Mouse (Mus musculus): ENCODE results near the gene Clmp. TPM values are rescaled to one million over a fixed set of nuclear protein-coding genes. Genes with fewer than 3 reads are reported as not detected.
A peak's percentile ranks its signal among the peaks of the same experiment; 100 is the strongest.

Clmp gene
- polyA plus RNA-seq, 1 experiment from 2014 or later: 72.3 TPM

- WGBS: 92% methylated on average over 3 of the region's 3 CpGs
- ATAC-seq (replicated peaks; ENCODE audit: insufficient number of reproducible peaks, low FRiP score, low TSS enrichment, low read depth): no peak
- H3K9ac ChIP-seq (replicated peaks; ENCODE audit: low read length): no peak overlapping the region
Observed at GRCm38 (mm10) chr9:40649444-40649843, 36.3 kb upstream of the Clmp start.

GRCm38 (mm10) chr9:40649983-40650382 is 35.8 kb upstream of the Clmp start:
- Histone ChIP-seq H3K27me3 (ENCODE audit: control insufficient read depth, insufficient read depth, low read length) (no peaks in the 10 kb centered on the region), H3K4me1 (ENCODE audit: control insufficient read depth, insufficient read depth, low read length) (no peaks in the 10 kb centered on the region), H3K4me3 (ENCODE audit: low read depth, low read length) (no peak overlapping the region), H3K9me3 (replicated peaks; ENCODE audit: control insufficient read depth, low read length) (no peaks in the 10 kb centered on the region), H3K9ac (replicated peaks; ENCODE audit: low read length) (no peak overlapping the region), H3K27ac (replicated peaks; ENCODE audit: low read depth, low read length) (no peak overlapping the region), H3K4me2 (ENCODE audit: low read depth, low read length) (no peak overlapping the region), H3K36me3 (replicated peaks; ENCODE audit: control insufficient read depth, insufficient read depth, low read depth, low read length) (no peaks in the 10 kb centered on the region)
- ATAC-seq (replicated peaks; ENCODE audit: insufficient number of reproducible peaks, low FRiP score, low TSS enrichment, low read depth) (no peak), DNase-seq (ENCODE audit: low spot score) (no peak)
- 76% methylated on average over 6 of the region's 6 CpGs for WGBS

More at GRCm38 (mm10) chr9:40649444-40649843, 36.3 kb upstream of the Clmp start:
- Histone ChIP-seq H3K4me2 (ENCODE audit: low read depth, low read length) (no peak overlapping the region), H3K27ac (replicated peaks; ENCODE audit: low read depth, low read length) (no peak overlapping the region), H3K27me3 (ENCODE audit: control insufficient read depth, insufficient read depth, low read length) (no peaks in the 10 kb centered on the region), H3K36me3 (replicated peaks; ENCODE audit: control insufficient read depth, insufficient read depth, low read depth, low read length) (no peaks in the 10 kb centered on the region), H3K4me1 (ENCODE audit: control insufficient read depth, insufficient read depth, low read length) (no peaks in the 10 kb centered on the region), H3K4me3 (ENCODE audit: low read depth, low read length) (no peak overlapping the region), H3K9me3 (replicated peaks; ENCODE audit: control insufficient read depth, low read length) (no peaks in the 10 kb centered on the region)
- DNase-seq (ENCODE audit: low spot score): no peak

DNA sequence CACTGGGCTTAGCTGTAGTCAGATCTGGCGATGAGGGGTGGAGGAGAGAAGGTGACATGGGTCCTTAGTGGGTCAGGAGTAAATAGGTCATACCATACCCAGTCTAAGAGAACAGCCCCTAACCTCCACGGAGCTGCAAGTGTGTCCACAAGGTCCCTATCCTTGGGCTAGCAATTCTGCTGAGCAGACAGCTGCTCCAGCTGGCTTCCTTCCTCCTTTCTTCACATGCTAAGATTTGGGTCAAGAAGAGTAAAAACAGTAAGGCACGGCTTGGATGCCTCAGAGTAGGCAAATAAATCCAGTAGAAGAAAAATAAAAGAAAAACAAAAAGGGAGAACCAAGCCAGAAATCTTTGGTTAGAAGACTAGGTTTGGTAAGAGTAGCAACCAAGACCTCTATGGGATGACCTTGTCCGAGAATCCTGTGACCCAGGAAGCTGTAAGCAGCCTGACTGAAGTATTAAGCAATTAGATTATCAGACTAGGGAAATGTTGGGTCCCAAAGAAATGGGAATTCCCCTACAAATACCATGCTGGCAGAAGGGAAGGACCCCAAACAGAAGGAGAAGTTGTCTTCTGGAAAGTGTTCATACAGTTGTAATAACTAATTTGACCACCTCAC is 34.4 kb upstream of the Clmp start:
- Histone ChIP-seq H3K4me2 (ENCODE audit: low read depth, low read length) (no peak overlapping the region), H3K27me3 (ENCODE audit: control insufficient read depth, insufficient read depth, low read length) (no peaks in the 10 kb centered on the region), H3K36me3 (replicated peaks; ENCODE audit: control insufficient read depth, insufficient read depth, low read depth, low read length) (no peaks in the 10 kb centered on the region), H3K9ac (replicated peaks; ENCODE audit: low read length) (no peak overlapping the region), H3K9me3 (replicated peaks; ENCODE audit: control insufficient read depth, low read length) (no peaks in the 10 kb centered on the region), H3K4me1 (ENCODE audit: control insufficient read depth, insufficient read depth, low read length) (no peaks in the 10 kb centered on the region), H3K27ac (replicated peaks; ENCODE audit: low read depth, low read length) (no peak overlapping the region), H3K4me3 (ENCODE audit: low read depth, low read length) (no peak overlapping the region)
- 90% methylated on average over 4 of the region's 4 CpGs for WGBS
- DNase-seq (ENCODE audit: low spot score): no peak
- no peak for ATAC-seq (replicated peaks; ENCODE audit: insufficient number of reproducible peaks, low FRiP score, low TSS enrichment, low read depth)

GRCm38 (mm10) chr9:40652757-40653156 is 33.0 kb upstream of the Clmp start:
- Histone ChIP-seq H3K4me1 (ENCODE audit: control insufficient read depth, insufficient read depth, low read length) (no peaks in the 10 kb centered on the region), H3K36me3 (replicated peaks; ENCODE audit: control insufficient read depth, insufficient read depth, low read depth, low read length) (no peaks in the 10 kb centered on the region), H3K4me3 (ENCODE audit: low read depth, low read length) (no peak overlapping the region), H3K9me3 (replicated peaks; ENCODE audit: control insufficient read depth, low read length) (no peaks in the 10 kb centered on the region), H3K4me2 (ENCODE audit: low read depth, low read length) (no peak overlapping the region), H3K27me3 (ENCODE audit: control insufficient read depth, insufficient read depth, low read length) (no peaks in the 10 kb centered on the region), H3K9ac (replicated peaks; ENCODE audit: low read length) (no peak overlapping the region), H3K27ac (replicated peaks; ENCODE audit: low read depth, low read length) (no peak overlapping the region)
- no peak for ATAC-seq (replicated peaks; ENCODE audit: insufficient number of reproducible peaks, low FRiP score, low TSS enrichment, low read depth)
- no peak for DNase-seq (ENCODE audit: low spot score)
- WGBS: 43% methylated on average over 9 of the region's 9 CpGs

DNA sequence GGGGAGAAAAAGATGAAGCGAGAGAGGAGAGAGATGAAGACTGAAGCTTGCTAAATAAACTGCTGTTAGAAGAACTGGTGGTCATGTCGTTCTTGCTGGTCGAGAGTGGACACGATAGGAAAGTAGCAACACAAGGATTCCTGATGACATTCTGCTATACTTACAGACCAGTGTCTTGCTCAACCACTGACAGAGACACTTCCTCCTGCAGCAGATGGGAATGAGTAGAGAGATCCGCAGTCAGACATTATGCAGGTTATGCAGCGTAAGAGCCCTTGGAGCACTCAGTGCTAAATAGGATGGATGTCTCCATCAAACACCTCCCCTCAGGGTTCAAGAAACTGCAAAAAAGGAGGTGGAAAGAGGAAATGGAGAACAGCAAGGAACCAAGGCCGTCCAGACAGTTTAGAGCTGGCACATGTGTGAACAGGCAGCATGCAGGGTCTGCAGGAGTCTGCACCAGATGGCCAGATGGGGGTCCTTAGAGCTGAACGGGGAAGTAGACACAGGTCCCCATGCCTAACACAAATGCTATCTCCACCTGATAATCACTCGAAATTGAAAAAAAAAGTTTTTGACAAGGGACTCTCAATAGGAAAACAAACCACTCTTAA is 19.5 kb upstream of the Clmp start:
- H3K27ac ChIP-seq (replicated peaks; ENCODE audit: low read depth, low read length): no peak overlapping the region
- H3K4me2 ChIP-seq (ENCODE audit: low read depth, low read length): no peak overlapping the region
- DNase-seq (ENCODE audit: low spot score) (no peak), ATAC-seq (replicated peaks; ENCODE audit: insufficient number of reproducible peaks, low FRiP score, low TSS enrichment, low read depth) (no peak)
- 77% methylated on average over 9 of the region's 9 CpGs for WGBS
- H3K36me3 ChIP-seq (replicated peaks; ENCODE audit: control insufficient read depth, insufficient read depth, low read depth, low read length): no peaks in the 10 kb centered on the region
- H3K9me3 ChIP-seq (replicated peaks; ENCODE audit: control insufficient read depth, low read length): no peaks in the 10 kb centered on the region
- H3K27me3 ChIP-seq (ENCODE audit: control insufficient read depth, insufficient read depth, low read length): no peaks in the 10 kb centered on the region
- H3K9ac ChIP-seq (replicated peaks; ENCODE audit: low read length): no peak overlapping the region
- no peak overlapping the region for H3K4me3 ChIP-seq (ENCODE audit: low read depth, low read length)
- no peaks in the 10 kb centered on the region for H3K4me1 ChIP-seq (ENCODE audit: control insufficient read depth, insufficient read depth, low read length)

- Histone ChIP-seq H3K27ac (replicated peaks; ENCODE audit: low read depth, low read length) (no peak within 1 kb of the TSS), H3K9ac (replicated peaks; ENCODE audit: low read length) (no peak within 1 kb of the TSS), H3K27me3 (ENCODE audit: control insufficient read depth, insufficient read depth, low read length) (no peaks in the 10 kb centered on the region), H3K4me1 (ENCODE audit: control insufficient read depth, insufficient read depth, low read length) (no peaks in the 10 kb centered on the region), H3K4me3 (ENCODE audit: low read depth, low read length) (no peak within 1 kb of the TSS), H3K4me2 (ENCODE audit: low read depth, low read length) (no peak within 1 kb of the TSS), H3K36me3 (replicated peaks; ENCODE audit: control insufficient read depth, insufficient read depth, low read depth, low read length) (no peaks in the 10 kb centered on the region), H3K9me3 (replicated peaks; ENCODE audit: control insufficient read depth, low read length) (no peaks in the 10 kb centered on the region)
- ATAC-seq (replicated peaks; ENCODE audit: insufficient number of reproducible peaks, low FRiP score, low TSS enrichment, low read depth) (no peak), DNase-seq (ENCODE audit: low spot score) (no peak)
- 86% methylated on average over 3 of the region's 3 CpGs for WGBS
Observed at GRCm38 (mm10) chr9:40670313-40670712, 15.4 kb upstream of the Clmp start, which contains the start of gene Gm21915. TSS of gene Gm21915 (plus strand) at chr9:40670613.

- DNase-seq (ENCODE audit: low spot score) (peak; percentile 38), ATAC-seq (replicated peaks; ENCODE audit: insufficient number of reproducible peaks, low FRiP score, low TSS enrichment, low read depth) (peak; percentile 58; the same call in 1 of the 2 replicates)
- 45% methylated on average over 4 of the region's 4 CpGs for WGBS
- Histone ChIP-seq H3K27ac (replicated peaks; ENCODE audit: low read depth, low read length) (no peak overlapping the region), H3K27me3 (ENCODE audit: control insufficient read depth, insufficient read depth, low read length) (no peaks in the 10 kb centered on the region), H3K36me3 (replicated peaks; ENCODE audit: control insufficient read depth, insufficient read depth, low read depth, low read length) (no peaks in the 10 kb centered on the region), H3K9ac (replicated peaks; ENCODE audit: low read length) (no peak overlapping the region), H3K4me1 (ENCODE audit: control insufficient read depth, insufficient read depth, low read length) (no peaks in the 10 kb centered on the region), H3K4me3 (ENCODE audit: low read depth, low read length) (no peak overlapping the region), H3K9me3 (replicated peaks; ENCODE audit: control insufficient read depth, low read length) (no peaks in the 10 kb centered on the region), H3K4me2 (ENCODE audit: low read depth, low read length) (no peak overlapping the region)
Observed at GRCm38 (mm10) chr9:40671323-40671930, 14.3 kb upstream of the Clmp start.
